Mouse (Mus musculus) erythroid progenitor cell, adult 5-6 weeks (primary cell): ENCODE data around the gene Itpka. TPM values are rescaled to one million over a fixed set of nuclear protein-coding genes. Genes with fewer than 3 reads are reported as not detected.
A peak's percentile ranks its signal among the peaks of the same experiment; 100 is the strongest.

ENCODE experiments used
- ATAC-seq: replicated peaks from 2 replicates; pipeline ENCODE4 v1.8.0; 2016; ENCODE audit warnings: moderate number of reproducible peaks, mild to moderate bottlenecking, moderate TSS enrichment, inconsistent platforms; ENCODE audit not compliant: poor library complexity, low FRiP score, severe bottlenecking
- total RNA-seq, 2 experiments: library from RNA; stranded (forward) in 1 of 2; stranded (reverse) in 1 of 2; fragments of 150-400 nt in 1 of 2; fragments of 186-747, 209-891 nt in 1 of 2; gene quantifications; 2 replicates each; pipeline versions ENCODE4 v1.2.3 to v1.2.4; 2015 to 2017; ENCODE audit warnings: low replicate concordance in 2 of 2

Gene Itpka
- total RNA-seq, 2 experiments from 2014 or later, result not detected

- ATAC-seq, result no peak
Observed at GRCm38 (mm10) chr2:119747554-119747953, 5.4 kb downstream of the Itpka start.

- no peak for ATAC-seq
Observed at GRCm38 (mm10) chr2:119749260-119749659, 7.1 kb downstream of the Itpka start.

- ATAC-seq, result no peak
Observed at GRCm38 (mm10) chr2:119757601-119758100, 15.5 kb downstream of the Itpka start.

- ATAC-seq, result no peak
Observed at GRCm38 (mm10) chr2:119758101-119758843, 16.1 kb downstream of the Itpka start.

- ATAC-seq, result no peak
Observed at GRCm38 (mm10) chr2:119758844-119759835, 17.0 kb downstream of the Itpka start.

- ATAC-seq, result no peak
Observed at GRCm38 (mm10) chr2:119760251-119760650, 18.1 kb downstream of the Itpka start, which contains the start of gene Ltk. Ltk (minus strand) TSS chr2:119760431.

- no peak for ATAC-seq
Observed at GRCm38 (mm10) chr2:119762276-119762675, 20.1 kb downstream of the Itpka start.

- no peak for ATAC-seq
Observed at GRCm38 (mm10) chr2:119763924-119764323, 21.8 kb downstream of the Itpka start.

- ATAC-seq, result no peak
Observed at GRCm38 (mm10) chr2:119767246-119767645, 25.1 kb downstream of the Itpka start.

GRCm38 (mm10) chr2:119787206-119787883 lies 45.2 kb downstream of the Itpka start, which contains the start of gene Rpap1:
Rpap1 (minus strand) TSS chr2:119787537.
- peak; percentile 99 for ATAC-seq

GRCm38 (mm10) chr2:119789996-119790395 lies 47.9 kb downstream of the Itpka start:
- ATAC-seq, result no peak

- no peak for ATAC-seq
Observed at GRCm38 (mm10) chr2:119797279-119797783, 55.2 kb downstream of the Itpka start, which contains the start of gene Tyro3. Tyro3 (plus strand) TSS chr2:119797733.

GRCm38 (mm10) chr2:119798246-119798927 lies 56.2 kb downstream of the Itpka start:
- ATAC-seq, result 0 out of 2 replicates have a peak, but pooled peaks have one; percentile 34

- no peak for ATAC-seq
Observed at GRCm38 (mm10) chr2:119799181-119799960, 57.2 kb downstream of the Itpka start.

GRCm38 (mm10) chr2:119799961-119800550 lies 57.9 kb downstream of the Itpka start:
- no peak for ATAC-seq
